Mouse (Mus musculus) heart, postnatal 0 days (tissue): ENCODE measurements at regions not wholly inside any gene's neighbourhood (a gene's known extent, or its start where the extent isn't known, plus 50 kb on each side); places are given as distances from the start of the nearest gene placed in this dataset.

Experiments used
- CTCF ChIP-seq: IDR thresholded peaks from 2 replicates; pipeline ENCODE4 v1.5.1; 2016; ENCODE audit warnings: antibody characterized with exemption, control low read depth, low read depth
- EP300 ChIP-seq: IDR thresholded peaks from 2 replicates; pipeline ENCODE4 v1.6.1; 2016; ENCODE audit warnings: antibody characterized with exemption, low read depth

DNA sequence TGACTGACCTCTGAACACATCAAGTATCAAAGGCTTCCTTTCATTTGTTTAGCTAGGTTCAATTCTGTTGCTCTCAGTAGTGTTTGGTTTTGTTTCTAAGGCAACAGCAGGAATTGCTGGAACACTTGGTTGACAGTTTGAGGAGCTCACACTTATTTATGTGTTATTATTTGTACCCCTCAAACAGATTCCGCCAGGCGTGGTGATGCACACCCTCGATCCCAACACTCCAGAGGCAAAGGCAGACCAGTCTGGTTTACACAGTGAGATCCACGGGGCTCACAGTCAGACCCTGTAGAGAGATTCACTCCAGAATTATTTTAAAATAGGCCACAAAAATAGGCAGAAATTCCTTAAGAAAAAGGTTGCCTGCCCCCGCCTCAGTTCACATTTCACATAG is 186.9 kb upstream of the Mkln1 start:
- TF ChIP-seq CTCF (no peak), EP300 (no peak)
